Mouse (Mus musculus) limb, embryonic 14.5 days (tissue): ENCODE data around the gene Prdx5. TPM values are rescaled to one million over a fixed set of nuclear protein-coding genes. Genes with fewer than 3 reads are reported as not detected.

ENCODE experiments used
- ATAC-seq: fragments of 200-750 bp; cut with Nextera tagmentation; 2 replicates; pipeline ENCODE4 v1.8.0; 2017; ENCODE audit warnings: low read depth, moderate number of reproducible peaks, moderate TSS enrichment; ENCODE audit not compliant: low FRiP score
- DNase-seq: peaks from one replicate; pipeline ENCODE4 v3.0.0-alpha.2; 2015; ENCODE audit warnings: low spot score
- H3K27ac ChIP-seq: fragments of 300-500 bp; sonication (generic); replicated peaks from 2 replicates; pipeline ENCODE4 v1.5.1; 2014; ENCODE audit warnings: low read depth, mild to moderate bottlenecking, low read length, moderate library complexity, mixed read lengths
- H3K27me3 ChIP-seq: fragments of 300-500 bp; sonication (generic); 2 replicates; pipeline ENCODE4 v1.6.1; 2014; ENCODE audit warnings: low read length, mixed read lengths; ENCODE audit not compliant: control insufficient read depth, insufficient read depth
- H3K36me3 ChIP-seq: fragments of 300-500 bp; sonication (generic); 2 replicates; pipeline ENCODE4 v1.6.1; 2014; ENCODE audit warnings: mild to moderate bottlenecking, low read length, moderate library complexity, mixed read lengths; ENCODE audit not compliant: control insufficient read depth, insufficient read depth
- H3K4me1 ChIP-seq: fragments of 300-500 bp; sonication (generic); 2 replicates; pipeline ENCODE4 v1.6.1; 2014; ENCODE audit warnings: antibody characterized with exemption, low read length, mixed read lengths; ENCODE audit not compliant: control insufficient read depth, insufficient read depth
- H3K4me2 ChIP-seq: fragments of 300-500 bp; sonication (generic); replicated peaks from 2 replicates; pipeline ENCODE4 v1.6.1; 2014; ENCODE audit warnings: low read depth, mild to moderate bottlenecking, low read length, moderate library complexity; ENCODE audit not compliant: severe bottlenecking
- H3K4me3 ChIP-seq: fragments of 300-500 bp; sonication (generic); replicated peaks from 2 replicates; pipeline ENCODE4 v1.5.1; 2014; ENCODE audit warnings: low read length
- H3K9ac ChIP-seq: fragments of 300-500 bp; sonication (generic); 2 replicates; pipeline ENCODE4 v1.6.1; 2014; ENCODE audit warnings: mild to moderate bottlenecking, low read depth, low read length, moderate library complexity; ENCODE audit not compliant: severe bottlenecking
- H3K9me3 ChIP-seq: fragments of 300-500 bp; sonication (generic); 2 replicates; pipeline ENCODE4 v1.6.1; 2016; ENCODE audit warnings: low read length; ENCODE audit not compliant: control insufficient read depth
- POLR2A ChIP-seq: fragments of 200-500 bp; IDR thresholded peaks from 2 replicates; pipeline ENCODE4 v1.8.0; 2012; ENCODE audit warnings: inconsistent platforms, mild to moderate bottlenecking, moderate library complexity, borderline replicate concordance; ENCODE audit not compliant: insufficient read depth, insufficient read length; ENCODE audit errors: extremely low read depth
- WGBS: fragments of 180-500 bp; shearing (Covaris S2); extraction: QIAGEN DNeasy Blood & Tissue Kit; methylation state at CpG from one replicate; pipeline ENCODE4 v1.1.7; 2014; 5-methylcytosine and 5-hydroxymethylcytosine counted together
- polyA plus RNA-seq, 2 experiments: library from polyadenylated mRNA; depleted of rRNA in 1 of 2; stranded (reverse) in 1 of 2; unstranded in 1 of 2; fragments of >200 nt; fragmentation: Nextera tagmentation in 1 of 2; extraction: Ambion mirVana in 1 of 2; gene quantifications; 2 replicates each; pipeline versions ENCODE4 v1.2.1 to v1.2.3; 2012 to 2014

Gene Prdx5
- polyA plus RNA-seq, 2 experiments, result 173 to 269 TPM

GRCm38 (mm10) chr19:6919876-6920740 is 10.2 kb upstream of the Prdx5 start:
- no peaks in the 10 kb centered on the region for H3K9me3 ChIP-seq
- H3K36me3 ChIP-seq, result no peaks in the 10 kb centered on the region
- H3K9ac ChIP-seq, result no peak overlapping the region
- ATAC-seq (no peak), DNase-seq (no peak)
- peaks cover 17% of the 10 kb centered on the region; the same call in 1 of the 2 replicates for H3K4me1 ChIP-seq
- H3K27ac ChIP-seq, result no peak overlapping the region
- no peak for TF ChIP-seq POLR2A
- H3K27me3 ChIP-seq, result peaks cover 23% of the 10 kb centered on the region
- 44% methylated on average over 7 of the region's 8 CpGs for WGBS
- peak overlapping the region; percentile 93 for H3K4me2 ChIP-seq
- H3K4me3 ChIP-seq, result peak overlapping the region; percentile 72

- no peak for DNase-seq
- no peak overlapping the region for H3K4me3 ChIP-seq
- no peak for TF ChIP-seq POLR2A
- no peaks in the 10 kb centered on the region for H3K36me3 ChIP-seq
- H3K9ac ChIP-seq, result no peak overlapping the region
- ATAC-seq, result no peak
- H3K9me3 ChIP-seq, result no peaks in the 10 kb centered on the region
- H3K4me1 ChIP-seq, result peaks cover 11% of the 10 kb centered on the region; the same call in 1 of the 2 replicates
- H3K27me3 ChIP-seq, result peaks cover 16% of the 10 kb centered on the region
- H3K4me2 ChIP-seq, result no peak overlapping the region
- no peak overlapping the region for H3K27ac ChIP-seq
These were observed 9.5 kb upstream of the Prdx5 start for GRCm38 (mm10) chr19:6919431-6919830.

GRCm38 (mm10) chr19:6918321-6918720 is 8.4 kb upstream of the Prdx5 start:
- Histone ChIP-seq H3K4me3 (no peak overlapping the region), H3K9ac (no peak overlapping the region), H3K9me3 (no peaks in the 10 kb centered on the region), H3K4me1 (peaks cover 11% of the 10 kb centered on the region; the same call in 1 of the 2 replicates), H3K36me3 (peaks cover 2% of the 10 kb centered on the region), H3K4me2 (no peak overlapping the region), H3K27me3 (peaks cover 5% of the 10 kb centered on the region; the same call in 1 of the 2 replicates), H3K27ac (no peak overlapping the region)
- TF ChIP-seq POLR2A, result no peak
- DNase-seq (no peak), ATAC-seq (no peak)
- WGBS, result 93% methylated on average over 4 of the region's 4 CpGs

GRCm38 (mm10) chr19:6916496-6916895 is 6.6 kb upstream of the Prdx5 start:
- H3K4me1 ChIP-seq, result peaks cover 11% of the 10 kb centered on the region; the same call in 1 of the 2 replicates
- H3K4me2 ChIP-seq, result no peak overlapping the region
- no peak for TF ChIP-seq POLR2A
- no peak overlapping the region for H3K9ac ChIP-seq
- H3K36me3 ChIP-seq, result peaks cover 21% of the 10 kb centered on the region
- no peaks in the 10 kb centered on the region for H3K9me3 ChIP-seq
- no peak for ATAC-seq
- H3K4me3 ChIP-seq, result no peak overlapping the region
- H3K27me3 ChIP-seq, result no peaks in the 10 kb centered on the region
- no peak for DNase-seq
- no peak overlapping the region for H3K27ac ChIP-seq
- 73% methylated on average over 4 of the region's 4 CpGs for WGBS

- Histone ChIP-seq H3K4me2 (no peak overlapping the region), H3K9me3 (no peaks in the 10 kb centered on the region), H3K27ac (no peak overlapping the region), H3K4me3 (no peak overlapping the region), H3K4me1 (peaks cover 2% of the 10 kb centered on the region; the same call in 1 of the 2 replicates), H3K36me3 (peaks cover 26% of the 10 kb centered on the region), H3K27me3 (no peaks in the 10 kb centered on the region), H3K9ac (no peak overlapping the region)
- DNase-seq (no peak), ATAC-seq (no peak)
- no peak for TF ChIP-seq POLR2A
- 81% methylated on average over 4 of the region's 4 CpGs for WGBS
These were observed 5.4 kb upstream of the Prdx5 start for GRCm38 (mm10) chr19:6915276-6915675.
